Mouse (Mus musculus): ENCODE data around the gene Fry.

GRCm38 (mm10) chr5:150241638-150242037 is 123.2 kb downstream of the Fry start:
- no peak for TF ChIP-seq CTCF (IDR thresholded peaks at IDR 0.05; ENCODE audit: low read depth, low read length)
- no peak for TF ChIP-seq POLR2A (IDR thresholded peaks at IDR 0.05; ENCODE audit: borderline replicate concordance, low read depth, low read length)

All from bone marrow macrophage, adult 2 months (primary cell).